Mouse (Mus musculus) kidney, adult 2 months (tissue): Measurements from ENCODE around the gene Vstm4. TPM values are rescaled to one million over a fixed set of nuclear protein-coding genes. Genes with fewer than 3 reads are reported as not detected.

ENCODE experiments used
- DNase-seq: peaks from one replicate; pipeline ENCODE4 v3.0.0; 2021
- H3K27ac ChIP-seq: fragments of 200-500 bp; 2 replicates; pipeline ENCODE4 v1.5.1; 2012; ENCODE audit warnings: low read depth, low read length, control low read depth, inconsistent platforms; ENCODE audit not compliant: insufficient read depth
- H3K27me3 ChIP-seq: fragments of 200-500 bp; replicated peaks from 2 replicates; pipeline ENCODE4 v1.6.1; 2012; ENCODE audit warnings: mild to moderate bottlenecking, moderate library complexity, low read length, inconsistent platforms; ENCODE audit not compliant: control insufficient read depth, insufficient read depth
- H3K36me3 ChIP-seq: fragments of 200-500 bp; 2 replicates; pipeline ENCODE4 v1.6.1; 2012; ENCODE audit warnings: mild to moderate bottlenecking, moderate library complexity, low read length, inconsistent platforms; ENCODE audit not compliant: control insufficient read depth, insufficient read depth
- H3K4me1 ChIP-seq: fragments of 200-500 bp; 2 replicates; pipeline ENCODE4 v1.6.1; 2011; ENCODE audit warnings: low read length; ENCODE audit not compliant: control insufficient read depth, insufficient read depth
- H3K4me3 ChIP-seq: fragments of 200-500 bp; 2 replicates; pipeline ENCODE4 v1.5.1; 2011; ENCODE audit warnings: mild to moderate bottlenecking, low read depth, low read length, control low read depth; ENCODE audit not compliant: insufficient read depth
- CTCF ChIP-seq: fragments of 200-500 bp; conservative IDR thresholded peaks from 2 replicates; pipeline ENCODE4 v1.5.1; 2011; ENCODE audit warnings: low read depth, mild to moderate bottlenecking, control low read depth, low read length, moderate library complexity, mixed read lengths; ENCODE audit not compliant: insufficient read depth, insufficient read length
- POLR2A ChIP-seq: fragments of 200-500 bp; IDR thresholded peaks from one replicate; pipeline ENCODE4 v1.6.1; 2011; ENCODE audit warnings: low read depth, low read length, control low read depth
- WGBS: fragments of 180-500 bp; shearing (Covaris S2); methylation state at CpG from one replicate; pipeline ENCODE4 v1.1.7; 2018; 5-methylcytosine and 5-hydroxymethylcytosine counted together
- polyA plus RNA-seq: library from polyadenylated mRNA; depleted of rRNA; stranded (reverse); fragments of >200 nt; gene quantifications from 2 replicates; pipeline ENCODE4 v1.2.3, GENCODE M21; 2012; rRNA removed

The Vstm4 gene
- polyA plus RNA-seq, 1 experiment = 8.3 TPM

GRCm38 (mm10) chr14:32984176-32984738, 127.7 kb downstream of the Vstm4 start:
- 51% methylated on average over 6 of the region's 6 CpGs for WGBS
- TF ChIP-seq CTCF = no peak
- TF ChIP-seq POLR2A = no peak
- no peaks in the 10 kb centered on the region for H3K27me3 ChIP-seq
- no peaks in the 10 kb centered on the region for H3K4me1 ChIP-seq
- H3K4me3 ChIP-seq = no peak overlapping the region
- no peak overlapping the region for H3K27ac ChIP-seq
- H3K36me3 ChIP-seq = no peaks in the 10 kb centered on the region
- DNase-seq = no peak

- DNase-seq = no peak
- H3K4me3 ChIP-seq = no peak overlapping the region
- H3K4me1 ChIP-seq = no peaks in the 10 kb centered on the region
- 26% methylated on average over 4 of the region's 4 CpGs for WGBS
- H3K36me3 ChIP-seq = no peaks in the 10 kb centered on the region
- no peak overlapping the region for H3K27ac ChIP-seq
- H3K27me3 ChIP-seq = no peaks in the 10 kb centered on the region
- TF ChIP-seq CTCF (no peak), POLR2A (no peak)
Observed at GRCm38 (mm10) chr14:32986659-32987058, 130.1 kb downstream of the Vstm4 start.

Other genes starting within 250 kb of the Vstm4 start
- 0.86 TPM in 1 of 2 replicates, not detected in the other for gene 3425401B19Rik, start 171.5 kb upstream of the Vstm4 start, polyA plus RNA-seq
- gene Tmem273, start 70.8 kb upstream of the Vstm4 start, polyA plus RNA-seq = 0.84 and 1.0 TPM in 2 replicates
- 0.14 TPM in 1 of 2 replicates, not detected in the other for gene Fam170b, start 22.8 kb upstream of the Vstm4 start, polyA plus RNA-seq
- 0.53 and 0.61 TPM in 2 replicates for gene Lrrc18, start 134.6 kb downstream of the Vstm4 start, polyA plus RNA-seq